Mouse (Mus musculus): ENCODE measurements at regions not wholly inside any gene's neighbourhood (a gene's known extent, or its start where the extent isn't known, plus 50 kb on each side); places are given as distances from the start of the nearest gene placed in this dataset.

DNA sequence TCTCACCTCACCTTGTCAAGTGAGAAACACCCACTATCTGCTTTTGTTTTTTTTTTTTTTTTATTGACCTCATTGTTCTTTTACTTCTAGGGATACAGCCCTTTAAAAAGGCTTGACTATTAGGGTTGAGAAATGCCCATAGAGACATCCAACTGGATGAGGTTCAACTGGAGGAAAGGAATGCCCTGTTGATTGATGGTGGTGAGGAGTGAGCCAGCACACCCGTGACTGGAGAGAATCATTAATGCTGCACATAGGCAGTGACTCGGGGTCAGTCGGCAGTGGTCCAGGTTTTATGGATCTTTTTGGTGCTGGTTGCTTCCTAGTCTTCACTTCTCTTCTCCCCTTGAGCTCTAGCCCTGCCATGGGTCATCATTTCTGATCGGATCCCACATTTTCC, 82.9 kb upstream of the Cryz start:
- Histone ChIP-seq H3K4me2 (ENCODE audit: low read depth, low read length, severe bottlenecking) (no peak overlapping the region), H3K4me1 (replicated peaks; ENCODE audit: control insufficient read depth, insufficient read depth, low read length) (no peaks in the 10 kb centered on the region), H3K27me3 (ENCODE audit: control insufficient read depth, insufficient read depth, low read length) (no peaks in the 10 kb centered on the region), H3K9ac (ENCODE audit: low read length) (no peak overlapping the region), H3K4me3 (ENCODE audit: low read depth, low read length) (no peak overlapping the region), H3K36me3 (ENCODE audit: control insufficient read depth, insufficient read depth, low read length) (no peaks in the 10 kb centered on the region), H3K27ac (ENCODE audit: low read depth, low read length) (no peak overlapping the region), H3K9me3 (ENCODE audit: control insufficient read depth, low read length) (no peaks in the 10 kb centered on the region)
- no peak for ATAC-seq (replicated peaks; ENCODE audit: low FRiP score)
- DNase-seq (ENCODE audit: low spot score) = no peak
- 93% methylated on average over 4 of the region's 4 CpGs for WGBS

DNA sequence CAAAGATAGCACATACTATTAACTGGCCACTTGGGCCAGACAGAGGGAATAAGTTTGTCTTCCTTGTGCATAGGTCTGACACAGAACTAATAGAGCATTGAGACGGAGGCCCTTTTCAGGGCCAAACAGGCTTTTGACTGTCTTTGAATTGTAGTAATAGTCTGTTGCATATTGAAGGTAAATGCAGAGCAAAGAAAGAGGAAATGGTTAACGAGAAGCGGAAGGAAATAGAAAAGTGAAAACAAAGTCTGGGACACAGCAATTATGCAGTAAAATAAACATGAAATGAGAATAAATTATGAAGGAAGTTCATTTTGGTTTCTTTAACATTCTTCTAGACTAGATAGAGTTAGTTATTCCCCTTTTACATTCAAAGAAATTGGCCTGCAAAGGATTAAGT, 86.4 kb upstream of the Cryz start:
- DNase-seq (ENCODE audit: low spot score) = no peak
- Histone ChIP-seq H3K27me3 (ENCODE audit: control insufficient read depth, insufficient read depth, low read length) (no peaks in the 10 kb centered on the region), H3K9me3 (ENCODE audit: control insufficient read depth, low read length) (no peaks in the 10 kb centered on the region), H3K4me2 (ENCODE audit: low read depth, low read length, severe bottlenecking) (no peak overlapping the region), H3K4me3 (ENCODE audit: low read depth, low read length) (no peak overlapping the region), H3K9ac (ENCODE audit: low read length) (no peak overlapping the region), H3K36me3 (ENCODE audit: control insufficient read depth, insufficient read depth, low read length) (no peaks in the 10 kb centered on the region), H3K27ac (ENCODE audit: low read depth, low read length) (no peak overlapping the region), H3K4me1 (replicated peaks; ENCODE audit: control insufficient read depth, insufficient read depth, low read length) (no peaks in the 10 kb centered on the region)
- ATAC-seq (replicated peaks; ENCODE audit: low FRiP score) = no peak
- 72% methylated on average over 3 of the region's 3 CpGs for WGBS

GRCm38 (mm10) chr3:154509394-154509793, 87.1 kb upstream of the Cryz start:
- Histone ChIP-seq H3K27ac (ENCODE audit: low read depth, low read length) (no peak overlapping the region), H3K4me1 (replicated peaks; ENCODE audit: control insufficient read depth, insufficient read depth, low read length) (no peaks in the 10 kb centered on the region), H3K4me3 (ENCODE audit: low read depth, low read length) (no peak overlapping the region), H3K9me3 (ENCODE audit: control insufficient read depth, low read length) (no peaks in the 10 kb centered on the region), H3K9ac (ENCODE audit: low read length) (no peak overlapping the region), H3K36me3 (ENCODE audit: control insufficient read depth, insufficient read depth, low read length) (no peaks in the 10 kb centered on the region), H3K4me2 (ENCODE audit: low read depth, low read length, severe bottlenecking) (no peak overlapping the region), H3K27me3 (ENCODE audit: control insufficient read depth, insufficient read depth, low read length) (no peaks in the 10 kb centered on the region)
- WGBS = 87% methylated on average over 6 of the region's 6 CpGs
- no peak for DNase-seq (ENCODE audit: low spot score)
- no peak for ATAC-seq (replicated peaks; ENCODE audit: low FRiP score)

DNA sequence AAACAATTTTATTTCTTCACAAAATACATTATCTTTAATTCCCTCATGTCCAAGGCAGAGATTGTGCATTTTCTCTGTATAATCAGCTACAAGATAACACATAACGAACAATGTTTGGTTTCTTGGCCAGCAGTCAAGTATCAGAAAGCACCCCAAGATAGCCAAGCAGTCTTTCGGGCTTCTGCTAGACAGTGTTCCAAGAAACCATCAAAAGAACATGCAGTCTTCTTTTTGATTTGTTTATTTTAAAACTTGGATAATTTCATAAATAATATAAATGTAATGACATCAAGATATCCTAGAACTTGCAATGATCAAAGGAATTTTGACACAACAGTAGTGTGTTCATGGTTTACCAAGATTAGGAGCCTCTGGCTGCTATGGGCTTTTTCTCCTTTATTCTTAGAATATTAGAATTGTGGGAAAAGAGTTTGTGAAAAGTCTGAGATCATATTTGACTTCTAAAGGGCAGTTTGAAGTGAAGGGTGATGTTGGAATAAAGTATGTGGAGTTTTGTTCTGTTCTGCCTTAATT, 103.1 kb upstream of the Cryz start:
- H3K9me3 ChIP-seq (ENCODE audit: control insufficient read depth, low read length) = no peaks in the 10 kb centered on the region
- no peak overlapping the region for H3K4me3 ChIP-seq (ENCODE audit: low read depth, low read length)
- DNase-seq (ENCODE audit: low spot score) (no peak), ATAC-seq (replicated peaks; ENCODE audit: low FRiP score) (no peak)
- H3K36me3 ChIP-seq (ENCODE audit: control insufficient read depth, insufficient read depth, low read length) = no peaks in the 10 kb centered on the region
- H3K27me3 ChIP-seq (ENCODE audit: control insufficient read depth, insufficient read depth, low read length) = no peaks in the 10 kb centered on the region
- no peak overlapping the region for H3K9ac ChIP-seq (ENCODE audit: low read length)
- WGBS = 94% methylated on average over 2 of the region's 2 CpGs
- H3K4me2 ChIP-seq (ENCODE audit: low read depth, low read length, severe bottlenecking) = no peak overlapping the region
- H3K4me1 ChIP-seq (replicated peaks; ENCODE audit: control insufficient read depth, insufficient read depth, low read length) = no peaks in the 10 kb centered on the region
- H3K27ac ChIP-seq (ENCODE audit: low read depth, low read length) = no peak overlapping the region

GRCm38 (mm10) chr3:154472426-154472825, 124.1 kb upstream of the Cryz start:
- no peaks in the 10 kb centered on the region for H3K36me3 ChIP-seq (ENCODE audit: control insufficient read depth, insufficient read depth, low read length)
- no peak overlapping the region for H3K4me3 ChIP-seq (ENCODE audit: low read depth, low read length)
- no peak overlapping the region for H3K9ac ChIP-seq (ENCODE audit: low read length)
- no peak overlapping the region for H3K27ac ChIP-seq (ENCODE audit: low read depth, low read length)
- no peak for ATAC-seq (replicated peaks; ENCODE audit: low FRiP score)
- no peaks in the 10 kb centered on the region for H3K4me1 ChIP-seq (replicated peaks; ENCODE audit: control insufficient read depth, insufficient read depth, low read length)
- no peaks in the 10 kb centered on the region for H3K27me3 ChIP-seq (ENCODE audit: control insufficient read depth, insufficient read depth, low read length)
- H3K4me2 ChIP-seq (ENCODE audit: low read depth, low read length, severe bottlenecking) = no peak overlapping the region
- WGBS = 86% methylated on average over 2 of the region's 2 CpGs
- DNase-seq (ENCODE audit: low spot score) = no peak
- no peaks in the 10 kb centered on the region for H3K9me3 ChIP-seq (ENCODE audit: control insufficient read depth, low read length)

DNA sequence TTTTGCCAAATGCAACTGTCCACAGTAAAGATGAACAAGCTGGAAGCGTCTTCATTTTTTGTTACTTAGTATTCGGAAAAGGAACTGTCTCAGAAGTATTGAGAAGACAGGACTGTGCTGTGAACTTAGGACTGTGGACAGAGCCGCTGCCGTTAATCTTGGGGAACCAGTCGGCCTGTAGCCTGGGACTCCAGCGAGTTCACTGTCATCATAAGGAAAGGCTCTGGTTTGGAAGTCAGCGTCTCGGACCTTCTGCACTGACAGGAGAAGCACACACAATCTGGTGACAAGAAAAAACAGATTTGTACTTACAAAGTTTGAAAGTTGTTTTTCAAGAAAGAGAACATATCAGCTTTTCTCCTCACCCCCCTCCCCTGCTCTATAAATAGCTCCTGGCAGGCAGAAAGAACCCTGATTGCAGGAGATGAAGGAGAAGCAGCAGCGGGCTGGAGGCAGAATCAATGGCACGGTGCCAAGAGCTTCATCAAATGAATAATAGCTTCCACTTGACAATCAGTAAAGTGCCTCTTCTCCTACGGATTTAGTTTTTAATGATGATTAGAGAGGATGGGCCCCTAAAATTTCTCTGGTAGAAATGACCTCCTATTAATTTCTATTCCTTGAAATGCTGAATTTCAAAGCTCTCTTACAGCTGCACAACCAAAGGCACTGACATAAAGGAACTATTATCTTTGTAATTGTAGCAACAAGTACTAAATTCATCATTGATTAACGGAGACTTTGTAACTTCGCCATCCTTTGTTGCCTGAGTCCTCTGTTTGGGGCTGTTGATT, 128.7 kb upstream of the Cryz start:
- H3K36me3 ChIP-seq (ENCODE audit: control insufficient read depth, insufficient read depth, low read length) = no peaks in the 10 kb centered on the region
- no peak overlapping the region for H3K4me3 ChIP-seq (ENCODE audit: low read depth, low read length)
- no peak overlapping the region for H3K4me2 ChIP-seq (ENCODE audit: low read depth, low read length, severe bottlenecking)
- H3K27me3 ChIP-seq (ENCODE audit: control insufficient read depth, insufficient read depth, low read length) = no peaks in the 10 kb centered on the region
- no peaks in the 10 kb centered on the region for H3K4me1 ChIP-seq (replicated peaks; ENCODE audit: control insufficient read depth, insufficient read depth, low read length)
- no peak overlapping the region for H3K9ac ChIP-seq (ENCODE audit: low read length)
- peak; percentile 61 for ATAC-seq (replicated peaks; ENCODE audit: low FRiP score)
- H3K27ac ChIP-seq (ENCODE audit: low read depth, low read length) = no peak overlapping the region
- H3K9me3 ChIP-seq (ENCODE audit: control insufficient read depth, low read length) = no peaks in the 10 kb centered on the region
- peak; percentile 61 for DNase-seq (ENCODE audit: low spot score)
- 51% methylated on average over 13 of the region's 13 CpGs for WGBS

DNA sequence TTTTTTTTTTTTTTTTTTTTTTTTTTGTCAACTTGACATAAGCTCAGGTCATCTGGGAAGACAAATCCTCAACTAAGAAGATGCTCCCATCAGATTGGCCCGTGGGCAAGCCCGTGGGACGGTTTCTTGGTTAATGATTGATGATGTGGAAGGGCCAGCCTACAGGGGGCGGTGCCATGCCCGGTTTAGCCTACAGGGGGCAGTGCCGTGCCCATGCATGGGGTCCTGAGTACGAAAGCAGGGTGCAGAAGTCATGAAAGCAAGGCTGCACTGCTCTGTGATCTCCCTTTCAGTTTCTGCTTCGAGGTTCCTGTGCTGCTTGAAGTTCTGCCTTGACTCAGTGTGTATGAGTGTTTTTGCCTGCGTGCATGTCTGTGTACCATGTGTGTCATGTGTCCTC, 127.7 kb upstream of the Lhx8 start:
- WGBS = 85% methylated on average over 9 of the region's 9 CpGs

GRCm38 (mm10) chr3:154453025-154453424, 122.6 kb upstream of the Lhx8 start:
- Histone ChIP-seq H3K4me3 (ENCODE audit: low read depth, low read length) (no peak overlapping the region), H3K27ac (ENCODE audit: low read depth, low read length) (no peak overlapping the region), H3K36me3 (ENCODE audit: control insufficient read depth, insufficient read depth, low read length) (no peaks in the 10 kb centered on the region), H3K9me3 (ENCODE audit: control insufficient read depth, low read length) (no peaks in the 10 kb centered on the region), H3K27me3 (ENCODE audit: control insufficient read depth, insufficient read depth, low read length) (no peaks in the 10 kb centered on the region), H3K4me1 (replicated peaks; ENCODE audit: control insufficient read depth, insufficient read depth, low read length) (no peaks in the 10 kb centered on the region), H3K4me2 (ENCODE audit: low read depth, low read length, severe bottlenecking) (no peak overlapping the region), H3K9ac (ENCODE audit: low read length) (no peak overlapping the region)
- ATAC-seq (replicated peaks; ENCODE audit: low FRiP score) = no peak
- no peak for DNase-seq (ENCODE audit: low spot score)

More for the DNA sequence above, 127.7 kb upstream of the Lhx8 start:
- H3K9ac ChIP-seq (ENCODE audit: low read length) = no peak overlapping the region
- no peaks in the 10 kb centered on the region for H3K9me3 ChIP-seq (ENCODE audit: control insufficient read depth, low read length)
- no peak overlapping the region for H3K4me2 ChIP-seq (ENCODE audit: low read depth, low read length, severe bottlenecking)
- no peaks in the 10 kb centered on the region for H3K36me3 ChIP-seq (ENCODE audit: control insufficient read depth, insufficient read depth, low read length)
- no peaks in the 10 kb centered on the region for H3K27me3 ChIP-seq (ENCODE audit: control insufficient read depth, insufficient read depth, low read length)
- no peak overlapping the region for H3K27ac ChIP-seq (ENCODE audit: low read depth, low read length)
- H3K4me1 ChIP-seq (replicated peaks; ENCODE audit: control insufficient read depth, insufficient read depth, low read length) = no peaks in the 10 kb centered on the region
- DNase-seq (ENCODE audit: low spot score) (no peak), ATAC-seq (replicated peaks; ENCODE audit: low FRiP score) (no peak)
- H3K4me3 ChIP-seq (ENCODE audit: low read depth, low read length) = no peak overlapping the region

DNA sequence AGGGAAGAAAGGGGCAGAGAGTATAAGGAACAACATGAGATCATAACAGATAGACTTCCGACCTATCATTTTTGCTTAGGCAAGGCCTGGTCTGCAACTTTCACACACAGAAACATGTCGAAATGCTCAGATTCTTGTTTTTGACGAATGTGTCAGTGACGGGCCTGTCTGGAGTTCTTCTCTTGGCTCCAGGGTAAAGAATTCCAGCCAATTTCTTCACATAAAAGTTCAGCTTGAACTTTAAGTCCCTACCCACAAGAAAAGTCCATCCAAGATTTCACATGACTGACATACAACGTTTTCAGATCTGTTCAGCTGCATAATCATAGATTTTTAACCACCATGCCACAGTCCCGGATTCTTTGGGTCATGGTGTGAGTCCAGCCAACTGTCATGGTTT, 122.1 kb upstream of the Lhx8 start:
- Histone ChIP-seq H3K4me2 (ENCODE audit: low read depth, low read length, severe bottlenecking) (no peak overlapping the region), H3K4me1 (replicated peaks; ENCODE audit: control insufficient read depth, insufficient read depth, low read length) (no peaks in the 10 kb centered on the region), H3K9ac (ENCODE audit: low read length) (no peak overlapping the region), H3K9me3 (ENCODE audit: control insufficient read depth, low read length) (no peaks in the 10 kb centered on the region), H3K4me3 (ENCODE audit: low read depth, low read length) (no peak overlapping the region), H3K27ac (ENCODE audit: low read depth, low read length) (no peak overlapping the region), H3K27me3 (ENCODE audit: control insufficient read depth, insufficient read depth, low read length) (no peaks in the 10 kb centered on the region), H3K36me3 (ENCODE audit: control insufficient read depth, insufficient read depth, low read length) (no peaks in the 10 kb centered on the region)
- DNase-seq (ENCODE audit: low spot score) = no peak
- ATAC-seq (replicated peaks; ENCODE audit: low FRiP score) = no peak
- 91% methylated on average over 6 of the region's 6 CpGs for WGBS

All from forebrain, embryonic 11.5 days (tissue).